Mouse (Mus musculus) limb, embryonic 15.5 days (tissue): ENCODE data around the gene Gpx1. TPM values are rescaled to one million over a fixed set of nuclear protein-coding genes. Genes with fewer than 3 reads are reported as not detected.

Experiments used
- ATAC-seq: fragments of 200-750 bp; cut with Nextera tagmentation; 2 replicates; pipeline ENCODE4 v1.8.0; 2017; ENCODE audit warnings: low read depth, moderate TSS enrichment; ENCODE audit not compliant: insufficient number of reproducible peaks, low FRiP score, low TSS enrichment
- H3K27ac ChIP-seq: fragments of 300-500 bp; sonication (generic); 2 replicates; pipeline ENCODE4 v1.5.1; 2015; ENCODE audit warnings: moderate library complexity, mild to moderate bottlenecking, inconsistent platforms
- H3K27me3 ChIP-seq: fragments of 300-500 bp; sonication (generic); 2 replicates; pipeline ENCODE4 v1.6.1; 2015; ENCODE audit warnings: inconsistent platforms
- H3K36me3 ChIP-seq: fragments of 300-500 bp; sonication (generic); 2 replicates; pipeline ENCODE4 v1.6.1; 2015; ENCODE audit warnings: inconsistent platforms
- H3K4me1 ChIP-seq: fragments of 300-500 bp; sonication (generic); 2 replicates; pipeline ENCODE4 v1.6.1; 2015; ENCODE audit warnings: inconsistent platforms
- H3K4me2 ChIP-seq: fragments of 300-500 bp; sonication (generic); 2 replicates; pipeline ENCODE4 v1.6.1; 2015; ENCODE audit warnings: mild to moderate bottlenecking, inconsistent platforms
- H3K4me3 ChIP-seq: fragments of 300-500 bp; sonication (generic); 2 replicates; pipeline ENCODE4 v1.5.1; 2015; ENCODE audit warnings: mild to moderate bottlenecking, inconsistent platforms
- H3K9ac ChIP-seq: fragments of 300-500 bp; sonication (generic); 2 replicates; pipeline ENCODE4 v1.6.1; 2015; ENCODE audit warnings: inconsistent platforms
- H3K9me3 ChIP-seq: fragments of 300-500 bp; sonication (generic); 2 replicates; pipeline ENCODE4 v1.6.1; 2016; ENCODE audit warnings: inconsistent platforms
- WGBS: fragments of 180-500 bp; shearing (Covaris S2); methylation state at CpG from one replicate; pipeline ENCODE4 v1.1.7; 2015; 5-methylcytosine and 5-hydroxymethylcytosine counted together
- polyA plus RNA-seq: library from polyadenylated mRNA; unstranded; fragments of >200 nt; fragmentation: Nextera tagmentation; extraction: Ambion mirVana; gene quantifications from 2 replicates; pipeline ENCODE4 v1.2.1, GENCODE M21; 2015

Gene Gpx1
- polyA plus RNA-seq, 1 experiment from 2014 or later, result 657 TPM

DNA sequence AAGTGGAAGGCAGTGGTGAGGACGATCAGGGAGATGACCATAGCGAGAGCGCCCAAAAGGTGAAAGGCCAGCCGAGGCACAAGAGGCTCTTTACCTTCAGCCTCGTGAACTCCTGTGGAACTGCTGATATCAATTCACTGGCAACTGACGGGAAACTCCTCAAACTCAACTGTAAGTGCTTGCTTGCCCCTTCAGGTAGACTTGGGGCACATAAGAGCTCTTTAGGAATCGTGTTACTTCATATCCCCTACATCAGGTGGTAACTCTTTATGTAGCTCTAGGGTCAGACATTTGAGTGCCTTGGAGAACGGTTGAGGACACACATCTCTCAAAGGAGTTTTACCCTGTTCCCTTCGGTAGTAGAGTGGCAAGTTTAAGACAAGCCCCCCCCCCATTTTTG lies 42.7 kb downstream of the Gpx1 start:
- 93% methylated on average over 9 of the region's 9 CpGs for WGBS
- no peak overlapping the region for H3K4me3 ChIP-seq
- H3K4me1 ChIP-seq, result no peaks in the 10 kb centered on the region
- no peaks in the 10 kb centered on the region for H3K27me3 ChIP-seq
- ATAC-seq, result no peak
- H3K36me3 ChIP-seq, result peaks cover 87% of the 10 kb centered on the region
- no peak overlapping the region for H3K27ac ChIP-seq
- no peak overlapping the region for H3K9ac ChIP-seq
- H3K9me3 ChIP-seq, result no peaks in the 10 kb centered on the region
- no peak overlapping the region for H3K4me2 ChIP-seq

DNA sequence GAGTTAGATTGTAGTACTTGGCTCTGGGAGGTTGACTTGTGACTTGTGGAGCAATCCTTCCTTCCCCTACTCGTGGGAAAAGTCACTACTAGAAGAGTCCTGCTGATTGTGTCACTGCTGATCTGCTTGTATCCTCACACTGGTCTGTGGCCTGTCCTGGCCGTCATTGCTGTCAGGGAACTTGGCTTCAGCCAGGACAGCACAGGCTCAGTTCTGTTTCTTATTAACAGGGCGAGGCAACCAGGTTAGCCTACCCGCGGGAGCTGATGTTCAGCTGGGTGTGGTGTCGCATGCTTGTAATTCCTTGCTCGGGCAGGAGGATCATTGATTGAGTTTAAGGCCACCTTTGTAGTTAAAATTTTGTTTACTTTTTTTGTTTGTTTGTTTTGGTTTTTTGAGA lies 46.3 kb downstream of the Gpx1 start:
- Histone ChIP-seq H3K36me3 (peaks cover 88% of the 10 kb centered on the region), H3K4me1 (no peaks in the 10 kb centered on the region), H3K27ac (no peak overlapping the region), H3K9ac (no peak overlapping the region), H3K4me2 (no peak overlapping the region), H3K4me3 (no peak overlapping the region), H3K9me3 (no peaks in the 10 kb centered on the region), H3K27me3 (no peaks in the 10 kb centered on the region)
- WGBS, result 61% methylated on average over 7 of the region's 7 CpGs
- no peak for ATAC-seq

DNA sequence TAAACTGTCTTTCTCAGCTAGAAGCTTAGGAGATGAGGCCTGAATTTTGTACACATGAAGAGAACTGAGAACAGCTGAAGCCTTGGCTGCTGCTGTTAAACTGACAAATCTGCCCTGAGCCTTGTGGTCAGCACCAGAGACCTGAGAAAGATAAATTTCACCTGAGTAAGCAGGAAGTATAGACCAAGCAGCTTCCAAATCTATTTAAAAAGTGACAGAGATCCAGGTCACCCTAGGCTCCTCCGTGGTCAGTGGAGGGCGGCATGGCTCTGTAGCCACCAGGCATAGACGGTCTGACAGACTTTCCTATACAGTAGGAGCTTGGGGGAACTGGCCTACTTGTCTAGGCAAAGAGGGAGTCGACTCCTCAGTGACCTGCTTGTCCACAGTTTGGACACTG lies 48.1 kb downstream of the Gpx1 start:
- no peak for ATAC-seq
- 81% methylated on average over 4 of the region's 4 CpGs for WGBS
- Histone ChIP-seq H3K27ac (no peak overlapping the region), H3K9ac (no peak overlapping the region), H3K4me1 (no peaks in the 10 kb centered on the region), H3K36me3 (peaks cover 85% of the 10 kb centered on the region), H3K4me3 (no peak overlapping the region), H3K4me2 (no peak overlapping the region), H3K27me3 (no peaks in the 10 kb centered on the region), H3K9me3 (no peaks in the 10 kb centered on the region)

DNA sequence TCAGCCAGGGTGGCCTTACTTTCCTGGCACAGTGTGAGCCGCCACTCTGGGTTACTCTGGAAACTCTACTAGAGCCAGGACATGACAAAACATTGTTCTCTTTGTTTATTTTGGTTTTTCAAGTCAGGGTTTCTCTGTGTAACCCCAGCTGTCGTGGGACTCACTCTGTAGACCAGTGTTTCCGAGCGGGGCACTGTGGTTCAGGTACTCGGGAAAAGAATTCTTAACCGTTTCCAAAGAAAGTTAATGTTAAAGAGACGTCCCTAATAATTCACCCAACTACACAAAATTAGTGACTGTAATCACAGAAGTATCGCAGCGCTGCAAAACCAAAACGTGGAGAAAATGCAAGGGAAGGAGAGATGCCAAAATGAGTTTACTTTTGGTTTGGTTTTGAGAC lies 49.9 kb downstream of the Gpx1 start:
- Histone ChIP-seq H3K9me3 (no peaks in the 10 kb centered on the region), H3K9ac (no peak overlapping the region), H3K4me3 (no peak overlapping the region), H3K4me1 (no peaks in the 10 kb centered on the region), H3K27ac (no peak overlapping the region), H3K27me3 (no peaks in the 10 kb centered on the region), H3K36me3 (peaks cover 89% of the 10 kb centered on the region), H3K4me2 (no peak overlapping the region)
- no peak for ATAC-seq
- WGBS, result 92% methylated on average over 10 of the region's 10 CpGs

DNA sequence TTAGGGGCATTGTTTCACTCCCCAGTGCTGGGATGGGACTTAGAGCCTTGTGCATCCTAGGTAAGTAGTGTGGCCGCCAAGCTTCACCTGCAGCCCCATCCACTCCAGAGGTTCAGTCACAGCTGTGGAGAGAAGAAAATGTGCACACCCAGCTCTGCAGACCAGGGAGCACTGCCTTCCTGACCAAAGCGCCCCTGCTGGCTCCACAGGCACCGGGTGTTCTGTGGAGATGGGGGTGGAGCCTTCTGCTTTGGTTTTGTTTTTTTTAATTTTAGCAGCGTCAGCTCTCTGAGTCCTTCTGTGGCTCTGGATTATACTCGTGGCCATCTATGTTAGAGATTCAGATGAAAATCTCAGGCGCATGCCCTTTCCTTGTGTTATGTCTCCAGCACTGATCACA lies 50.5 kb downstream of the Gpx1 start:
- WGBS, result 74% methylated on average over 6 of the region's 6 CpGs
- Histone ChIP-seq H3K27ac (no peak overlapping the region), H3K27me3 (no peaks in the 10 kb centered on the region), H3K4me2 (no peak overlapping the region), H3K4me3 (no peak overlapping the region), H3K36me3 (peaks cover 89% of the 10 kb centered on the region), H3K4me1 (no peaks in the 10 kb centered on the region), H3K9me3 (no peaks in the 10 kb centered on the region), H3K9ac (no peak overlapping the region)
- no peak for ATAC-seq

Other genes starting within 250 kb of the Gpx1 start
- 41.8 and 45.4 TPM in 2 replicates for gene Apeh, start 244.3 kb upstream of the Gpx1 start, polyA plus RNA-seq
- 0.76 and 0.82 TPM in 2 replicates for gene Bsn, start 148.5 kb upstream of the Gpx1 start, polyA plus RNA-seq
- 86.6 and 107 TPM in 2 replicates for gene Dag1, start 74.9 kb upstream of the Gpx1 start, polyA plus RNA-seq
- gene Nicn1, start 48.5 kb upstream of the Gpx1 start, polyA plus RNA-seq, result 35.5 and 43.8 TPM in 2 replicates
- gene Amt, start 42.0 kb upstream of the Gpx1 start, polyA plus RNA-seq, result 8.3 and 9.5 TPM in 2 replicates
- gene Rhoa, start 32.8 kb upstream of the Gpx1 start, polyA plus RNA-seq, result 470 and 473 TPM in 2 replicates
- 44.3 and 47.6 TPM in 2 replicates for gene Tcta, start 32.7 kb upstream of the Gpx1 start, polyA plus RNA-seq
- 99.6 and 108 TPM in 2 replicates for gene Usp4, start 8.9 kb downstream of the Gpx1 start, polyA plus RNA-seq
- 0.72 and 0.74 TPM in 2 replicates for gene 1700102P08Rik, start 53.9 kb downstream of the Gpx1 start, polyA plus RNA-seq
- 1.2 and 1.3 TPM in 2 replicates for gene Ccdc36, start 89.6 kb downstream of the Gpx1 start, polyA plus RNA-seq
- not detected in 2 replicates for gene BC048562, start 97.6 kb downstream of the Gpx1 start, polyA plus RNA-seq
- 56.3 and 57.8 TPM in 2 replicates for gene Ccdc71, start 121.6 kb downstream of the Gpx1 start, polyA plus RNA-seq
- gene Klhdc8b, start 122.7 kb downstream of the Gpx1 start, polyA plus RNA-seq, result 30.6 and 32.5 TPM in 2 replicates
- 78.4 and 79.9 TPM in 2 replicates for gene Lamb2, start 140.8 kb downstream of the Gpx1 start, polyA plus RNA-seq
- 61.4 and 63.3 TPM in 2 replicates for gene Usp19, start 151.7 kb downstream of the Gpx1 start, polyA plus RNA-seq
- 104 and 107 TPM in 2 replicates for gene Qars, start 168.8 kb downstream of the Gpx1 start, polyA plus RNA-seq
- 112 TPM in 2 replicates for gene Qrich1, start 177.9 kb downstream of the Gpx1 start, polyA plus RNA-seq
- gene Impdh2, start 221.4 kb downstream of the Gpx1 start, polyA plus RNA-seq, result 151 and 157 TPM in 2 replicates
- 33.6 and 40.4 TPM in 2 replicates for gene Ndufaf3, start 228.5 kb downstream of the Gpx1 start, polyA plus RNA-seq
- 109 and 122 TPM in 2 replicates for gene Dalrd3, start 231.0 kb downstream of the Gpx1 start, polyA plus RNA-seq
- 89.6 and 95.0 TPM in 2 replicates for gene Wdr6, start 239.8 kb downstream of the Gpx1 start, polyA plus RNA-seq